Mouse (Mus musculus) myocyte (in vitro differentiated cells): ENCODE results near the gene Mapk7.

Source experiments
- CEBPB ChIP-seq: IDR thresholded peaks from 2 replicates; pipeline ENCODE4 v1.6.1; 2011; ENCODE audit warnings: mild to moderate bottlenecking, moderate library complexity; ENCODE audit not compliant: poor library complexity, insufficient read depth, severe bottlenecking
- MAX ChIP-seq: IDR thresholded peaks from one replicate; pipeline ENCODE4 v1.6.1; 2011; ENCODE audit warnings: low read depth, mild to moderate bottlenecking, control low read depth
- MYOD1 ChIP-seq, 3 experiments: IDR thresholded peaks; one replicate each; pipeline ENCODE4 v1.6.1; 2011; ENCODE audit warnings: control low read depth in 2 of 3, low read depth in 2 of 3, mild to moderate bottlenecking in 2 of 3, moderate library complexity in 1 of 3; ENCODE audit not compliant: insufficient read length in 2 of 3, control insufficient read depth in 1 of 3
- MYOG ChIP-seq, 3 experiments: IDR thresholded peaks; one replicate each; pipeline ENCODE4 v1.6.1; 2011; ENCODE audit warnings: control low read depth in 2 of 3, low read depth in 2 of 3, mild to moderate bottlenecking in 2 of 3; ENCODE audit not compliant: insufficient read length in 2 of 3, control insufficient read depth in 1 of 3, insufficient read depth in 1 of 3
- POLR2A ChIP-seq: IDR thresholded peaks from one replicate; pipeline ENCODE4 v1.6.1; 2011; ENCODE audit warnings: low read depth, mild to moderate bottlenecking, control low read depth, moderate library complexity; ENCODE audit not compliant: insufficient read length
- POLR2AphosphoS2 ChIP-seq: IDR thresholded peaks from one replicate; pipeline ENCODE4 v1.6.1; 2011; ENCODE audit warnings: low read depth, control low read depth; ENCODE audit not compliant: insufficient read length
- TCF12 ChIP-seq: IDR thresholded peaks from one replicate; pipeline ENCODE4 v1.6.1; 2011; ENCODE audit warnings: mild to moderate bottlenecking, control low read depth; ENCODE audit not compliant: poor library complexity, insufficient read depth, severe bottlenecking
- TCF3 ChIP-seq: IDR thresholded peaks from one replicate; pipeline ENCODE4 v1.6.1; 2011; ENCODE audit warnings: low read depth, control low read depth; ENCODE audit not compliant: insufficient read length
- USF1 ChIP-seq: IDR thresholded peaks from one replicate; pipeline ENCODE4 v1.6.1; 2011; ENCODE audit warnings: low read depth, mild to moderate bottlenecking, control low read depth, moderate library complexity

DNA sequence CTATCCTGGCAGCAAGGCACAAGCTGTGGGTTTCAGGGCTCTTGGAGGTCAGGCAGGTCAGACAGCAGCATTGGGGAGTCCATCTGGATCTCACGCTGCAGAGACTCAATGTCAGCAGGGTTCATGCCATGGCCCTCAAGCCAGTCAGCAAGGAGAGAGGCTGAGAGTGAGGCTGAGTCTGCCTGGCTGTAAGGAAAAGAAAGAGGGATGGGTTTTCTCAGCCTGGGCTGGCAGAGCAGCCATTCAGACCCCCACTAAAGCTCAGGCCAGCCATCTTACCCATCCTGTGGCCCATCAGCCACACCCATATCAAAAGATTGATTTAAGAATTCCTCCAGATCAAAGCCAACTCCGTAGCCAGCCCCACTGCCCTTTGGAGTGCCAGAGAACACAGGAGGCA is 5.1 kb downstream of the Mapk7 start:
- TF ChIP-seq POLR2A (no peak), USF1 (no peak), CEBPB (no peak), POLR2AphosphoS2 (no peak), MYOG (IDR thresholded peaks at IDR 0.05; ENCODE audit: control insufficient read depth in 1 of 3, insufficient read depth in 1 of 3, insufficient read length in 2 of 3, low read depth in 2 of 3) (no peak), MYOD1 (IDR thresholded peaks at IDR 0.05; ENCODE audit: control insufficient read depth in 1 of 3, insufficient read length in 2 of 3, low read depth in 2 of 3) (no peak), TCF12 (no peak), MAX (no peak), TCF3 (no peak)
